Mouse (Mus musculus): ENCODE measurements around the gene Arid5b.

GRCm38 (mm10) chr10:68075181-68075580, 203.4 kb downstream of the Arid5b start:
- TF ChIP-seq CTCF (IDR thresholded peaks at IDR 0.05; ENCODE audit: extremely low read depth, insufficient read depth, insufficient read length, insufficient replicate concordance) = no peak
- TF ChIP-seq POLR2A (IDR thresholded peaks at IDR 0.05; ENCODE audit: low read depth, low read length) = no peak
